Mouse (Mus musculus): ENCODE measurements around the gene Gm16867. TPM values are rescaled to one million over a fixed set of nuclear protein-coding genes. Genes with fewer than 3 reads are reported as not detected.
"Not testable (repeated sequence)": the region's sequence is repeated elsewhere in the genome, so short reads cannot be mapped to it uniquely, and the experiment has no call there.

The Gm16867 gene
- polyA plus RNA-seq, 1 experiment from 2014 or later = not detected

- DNase-seq (ENCODE audit: low spot score); H3K27me3 ChIP-seq (ENCODE audit: low read depth, poor library complexity, severe bottlenecking); H3K4me3 ChIP-seq; H3K36me3 ChIP-seq; H3K9me3 ChIP-seq (replicated peaks); H3K27ac ChIP-seq (replicated peaks); H3K4me1 ChIP-seq: not testable (repeated sequence)
- WGBS = no CpG with 5 or more reads among the region's 7 CpGs
These were observed 60.0 kb downstream of the Gm16867 start for GRCm38 (mm10) chr14:69443092-69443692.

- not testable (repeated sequence) for H3K9me3 ChIP-seq (replicated peaks); H3K27ac ChIP-seq (replicated peaks); H3K4me3 ChIP-seq; H3K36me3 ChIP-seq; H3K4me1 ChIP-seq; H3K27me3 ChIP-seq (ENCODE audit: low read depth, poor library complexity, severe bottlenecking); DNase-seq (ENCODE audit: low spot score)
- no CpG with 5 or more reads among the region's 7 CpGs for WGBS
These were observed 62.2 kb downstream of the Gm16867 start for GRCm38 (mm10) chr14:69440955-69441354.

- not testable (repeated sequence) for H3K27me3 ChIP-seq (ENCODE audit: low read depth, poor library complexity, severe bottlenecking); H3K4me1 ChIP-seq; H3K9me3 ChIP-seq (replicated peaks); DNase-seq (ENCODE audit: low spot score); H3K27ac ChIP-seq (replicated peaks); H3K4me3 ChIP-seq; H3K36me3 ChIP-seq
- no CpG with 5 or more reads among the region's 7 CpGs for WGBS
These were observed 64.4 kb downstream of the Gm16867 start for GRCm38 (mm10) chr14:69438678-69439214.

- WGBS = no CpG with 5 or more reads among the region's 7 CpGs
- not testable (repeated sequence) for H3K4me1 ChIP-seq; H3K27ac ChIP-seq (replicated peaks); H3K27me3 ChIP-seq (ENCODE audit: low read depth, poor library complexity, severe bottlenecking); H3K36me3 ChIP-seq; H3K4me3 ChIP-seq; DNase-seq (ENCODE audit: low spot score); H3K9me3 ChIP-seq (replicated peaks)
These were observed 82.2 kb downstream of the Gm16867 start for GRCm38 (mm10) chr14:69421003-69421402.

- not testable (repeated sequence) for H3K36me3 ChIP-seq; DNase-seq (ENCODE audit: low spot score); H3K9me3 ChIP-seq (replicated peaks); H3K27me3 ChIP-seq (ENCODE audit: low read depth, poor library complexity, severe bottlenecking); H3K4me3 ChIP-seq; H3K27ac ChIP-seq (replicated peaks); H3K4me1 ChIP-seq
- no CpG with 5 or more reads among the region's 7 CpGs for WGBS
These were observed 85.6 kb downstream of the Gm16867 start for GRCm38 (mm10) chr14:69417545-69417944.

Other genes starting within 250 kb of the Gm16867 start
- gene Synb, start 209.1 kb downstream of the Gm16867 start, polyA plus RNA-seq (2016; fragmentation: Nextera tagmentation; extraction: Ambion mirVana) = 0.02 TPM in 1 of 2 replicates, not detected in the other
- gene Gm27179, start 9.2 kb upstream of the Gm16867 start, polyA plus RNA-seq (2016; fragmentation: Nextera tagmentation; extraction: Ambion mirVana) = not detected in 2 replicates
- 8.4 and 9.4 TPM in 2 replicates for gene Entpd4b, start 52.1 kb upstream of the Gm16867 start, polyA plus RNA-seq (2016; fragmentation: Nextera tagmentation; extraction: Ambion mirVana)